Mouse (Mus musculus) cortical plate, adult 2 months (tissue): ENCODE measurements around the gene Tpmt.

Experiments
- CTCF ChIP-seq: fragments of 200-500 bp; IDR thresholded peaks from 2 replicates; pipeline ENCODE4 v1.5.1; 2011; ENCODE audit warnings: mild to moderate bottlenecking, control low read depth, low read length; ENCODE audit not compliant: insufficient read depth; ENCODE audit errors: extremely low read depth
- POLR2A ChIP-seq: fragments of 200-500 bp; IDR thresholded peaks from 2 replicates; pipeline ENCODE4 v1.6.1; 2011; ENCODE audit warnings: mild to moderate bottlenecking, low read length, control low read depth; ENCODE audit not compliant: insufficient read depth; ENCODE audit errors: extremely low read depth

GRCm38 (mm10) chr13:47044617-47044947 is at the start of gene Tpmt:
- TF ChIP-seq POLR2A, result no peak
- no peak for TF ChIP-seq CTCF
